Mouse (Mus musculus) midbrain, postnatal 0 days (tissue): ENCODE results near the gene Rasl11a. TPM values are rescaled to one million over a fixed set of nuclear protein-coding genes. Genes with fewer than 3 reads are reported as not detected.

Source experiments
- ATAC-seq: fragments of 200-750 bp; cut with Nextera tagmentation; 2 replicates; pipeline ENCODE4 v1.8.0; 2017; ENCODE audit warnings: moderate number of reproducible peaks, mild to moderate bottlenecking, moderate TSS enrichment, moderate library complexity; ENCODE audit not compliant: low FRiP score
- DNase-seq: peaks from one replicate; pipeline ENCODE4 v3.0.0-alpha.2; 2015; ENCODE audit warnings: low spot score
- H3K27ac ChIP-seq: fragments of 300-500 bp; sonication (generic); 2 replicates; pipeline ENCODE4 v1.5.1; 2014; ENCODE audit warnings: low read depth, mild to moderate bottlenecking, low read length, mixed read lengths
- H3K27me3 ChIP-seq: fragments of 300-500 bp; sonication (generic); 2 replicates; pipeline ENCODE4 v1.6.1; 2014; ENCODE audit warnings: low read length, control low read depth, mixed read lengths; ENCODE audit not compliant: insufficient read depth
- H3K36me3 ChIP-seq: fragments of 300-500 bp; sonication (generic); 2 replicates; pipeline ENCODE4 v1.6.1; 2014; ENCODE audit warnings: low read length, control low read depth, mixed read lengths; ENCODE audit not compliant: insufficient read depth
- H3K4me1 ChIP-seq: fragments of 300-500 bp; sonication (generic); 2 replicates; pipeline ENCODE4 v1.6.1; 2014; ENCODE audit warnings: mild to moderate bottlenecking, control low read depth, antibody characterized with exemption, low read length, mixed read lengths; ENCODE audit not compliant: insufficient read depth
- H3K4me2 ChIP-seq: fragments of 300-500 bp; sonication (generic); 2 replicates; pipeline ENCODE4 v1.6.1; 2014; ENCODE audit warnings: low read depth, mild to moderate bottlenecking, low read length, mixed read lengths; ENCODE audit not compliant: poor library complexity, severe bottlenecking
- H3K4me3 ChIP-seq: fragments of 300-500 bp; sonication (generic); 2 replicates; pipeline ENCODE4 v1.5.1; 2014; ENCODE audit warnings: low read depth, mild to moderate bottlenecking, low read length, moderate library complexity
- H3K9ac ChIP-seq: fragments of 300-500 bp; sonication (generic); replicated peaks from 2 replicates; pipeline ENCODE4 v1.6.1; 2014; ENCODE audit warnings: mild to moderate bottlenecking, low read length, moderate library complexity, mixed read lengths; ENCODE audit not compliant: poor library complexity, severe bottlenecking
- H3K9me3 ChIP-seq: fragments of 300-500 bp; sonication (generic); 2 replicates; pipeline ENCODE4 v1.6.1; 2016; ENCODE audit warnings: low read length, control low read depth
- CTCF ChIP-seq: IDR thresholded peaks from 2 replicates; pipeline ENCODE4 v1.5.1; 2016; ENCODE audit warnings: antibody characterized with exemption, mild to moderate bottlenecking
- WGBS: fragments of 180-500 bp; shearing (Covaris S2); extraction: QIAGEN DNeasy Blood & Tissue Kit; methylation state at CpG from one replicate; pipeline ENCODE4 v1.1.7; 2014; 5-methylcytosine and 5-hydroxymethylcytosine counted together
- polyA plus RNA-seq: library from polyadenylated mRNA; unstranded; fragments of >200 nt; fragmentation: Nextera tagmentation; extraction: Ambion mirVana; gene quantifications from 2 replicates; pipeline ENCODE4 v1.2.1, GENCODE M21; 2015
- total RNA-seq: library from RNA; depleted of rRNA; stranded (reverse); fragments of >200 nt; gene quantifications from 2 replicates; pipeline ENCODE4 v1.2.3, GENCODE M21; 2014; rRNA removed

Rasl11a gene
- total RNA-seq (14.6 and 18.3 TPM in 2 replicates), polyA plus RNA-seq (17.8 and 18.8 TPM in 2 replicates)

- Histone ChIP-seq H3K4me2 (peak within 1 kb of the TSS; percentile 99), H3K27me3 (no peaks in the 10 kb centered on the region), H3K4me1 (0 out of 2 replicates have a peak, but pooled peaks cover 2% of the 10 kb centered on the region), H3K9me3 (no peaks in the 10 kb centered on the region), H3K36me3 (0 out of 2 replicates have a peak, but pooled peaks cover 3% of the 10 kb centered on the region), H3K27ac (no peak within 1 kb of the TSS), H3K4me3 (peak within 1 kb of the TSS; percentile 69), H3K9ac (peak within 1 kb of the TSS; percentile 64)
- peak; percentile 44 for TF ChIP-seq CTCF
- ATAC-seq (peak; percentile 85), DNase-seq (peak; percentile 79)
- WGBS = 0% methylated on average over 40 of the region's 40 CpGs
Measured at GRCm38 (mm10) chr5:146844945-146845365, at the start of gene Rasl11a. Rasl11a (plus strand) TSS chr5:146845071.

- Histone ChIP-seq H3K27me3 (no peaks in the 10 kb centered on the region), H3K4me3 (no peak overlapping the region), H3K9ac (no peak overlapping the region), H3K4me1 (peaks cover 10% of the 10 kb centered on the region; the same call in 1 of the 2 replicates), H3K36me3 (no peaks in the 10 kb centered on the region), H3K9me3 (no peaks in the 10 kb centered on the region), H3K4me2 (no peak overlapping the region; the same call in 1 of the 2 replicates), H3K27ac (peak overlapping the region; percentile 14; the same call in 1 of the 2 replicates)
- no peak for TF ChIP-seq CTCF
- peak; percentile 22 for DNase-seq
- 63% methylated on average over 13 of the region's 13 CpGs for WGBS
- no peak for ATAC-seq
Measured at GRCm38 (mm10) chr5:146795728-146796127, 49.1 kb upstream of the Rasl11a start.

- WGBS = 39% methylated on average over 9 of the region's 9 CpGs
- H3K36me3 ChIP-seq = no peaks in the 10 kb centered on the region
- no peak overlapping the region for H3K4me2 ChIP-seq
Measured at GRCm38 (mm10) chr5:146798031-146798430, 46.8 kb upstream of the Rasl11a start.

GRCm38 (mm10) chr5:146806004-146806430 is 38.9 kb upstream of the Rasl11a start:
- H3K27me3 ChIP-seq = no peaks in the 10 kb centered on the region
- no peak for TF ChIP-seq CTCF
- no peak overlapping the region for H3K27ac ChIP-seq
- no peaks in the 10 kb centered on the region for H3K9me3 ChIP-seq
- H3K9ac ChIP-seq = no peak overlapping the region
- DNase-seq (no peak), ATAC-seq (no peak)
- H3K4me3 ChIP-seq = no peak overlapping the region
- H3K36me3 ChIP-seq = no peaks in the 10 kb centered on the region
- 85% methylated on average over 8 of the region's 8 CpGs for WGBS
- no peaks in the 10 kb centered on the region for H3K4me1 ChIP-seq
- no peak overlapping the region for H3K4me2 ChIP-seq

More at GRCm38 (mm10) chr5:146798031-146798430, 46.8 kb upstream of the Rasl11a start:
- Histone ChIP-seq H3K4me1 (peaks cover 5% of the 10 kb centered on the region; the same call in 1 of the 2 replicates), H3K27me3 (no peaks in the 10 kb centered on the region), H3K9me3 (no peaks in the 10 kb centered on the region), H3K4me3 (no peak overlapping the region), H3K27ac (no peak overlapping the region), H3K9ac (no peak overlapping the region)
- no peak for ATAC-seq
- DNase-seq = no peak
- TF ChIP-seq CTCF = no peak

GRCm38 (mm10) chr5:146809951-146810350 is 34.9 kb upstream of the Rasl11a start:
- H3K9me3 ChIP-seq = no peaks in the 10 kb centered on the region
- ATAC-seq (no peak), DNase-seq (no peak)
- H3K27me3 ChIP-seq = no peaks in the 10 kb centered on the region
- H3K27ac ChIP-seq = no peak overlapping the region
- H3K9ac ChIP-seq = no peak overlapping the region
- no peak overlapping the region for H3K4me3 ChIP-seq
- no peaks in the 10 kb centered on the region for H3K36me3 ChIP-seq
- WGBS = 84% methylated on average over 5 of the region's 5 CpGs
- no peak overlapping the region for H3K4me2 ChIP-seq
- no peaks in the 10 kb centered on the region for H3K4me1 ChIP-seq
- TF ChIP-seq CTCF = no peak

- H3K4me1 ChIP-seq = no peaks in the 10 kb centered on the region
- no peak for DNase-seq
- 90% methylated on average over 5 of the region's 5 CpGs for WGBS
- H3K27ac ChIP-seq = no peak overlapping the region
- no peak overlapping the region for H3K4me3 ChIP-seq
- H3K9me3 ChIP-seq = no peaks in the 10 kb centered on the region
- H3K27me3 ChIP-seq = no peaks in the 10 kb centered on the region
- H3K4me2 ChIP-seq = no peak overlapping the region
- ATAC-seq = no peak
- H3K36me3 ChIP-seq = no peaks in the 10 kb centered on the region
- no peak for TF ChIP-seq CTCF
- H3K9ac ChIP-seq = no peak overlapping the region
Measured at GRCm38 (mm10) chr5:146812866-146813265, 32.0 kb upstream of the Rasl11a start.
